Mouse (Mus musculus) T-helper 2 cell (primary cell): Measurements from ENCODE around the gene Olfr881.

Experiments used
- in situ Hi-C: fragments of 300-600 bp; cut with MboI, MseI; formaldehyde crosslinking; loops from one replicate; pipeline ENCODE4 v1.15.1; 2025; ENCODE audit warnings: high pct_unique_total_duplicates

Olfr881 gene

DNA sequence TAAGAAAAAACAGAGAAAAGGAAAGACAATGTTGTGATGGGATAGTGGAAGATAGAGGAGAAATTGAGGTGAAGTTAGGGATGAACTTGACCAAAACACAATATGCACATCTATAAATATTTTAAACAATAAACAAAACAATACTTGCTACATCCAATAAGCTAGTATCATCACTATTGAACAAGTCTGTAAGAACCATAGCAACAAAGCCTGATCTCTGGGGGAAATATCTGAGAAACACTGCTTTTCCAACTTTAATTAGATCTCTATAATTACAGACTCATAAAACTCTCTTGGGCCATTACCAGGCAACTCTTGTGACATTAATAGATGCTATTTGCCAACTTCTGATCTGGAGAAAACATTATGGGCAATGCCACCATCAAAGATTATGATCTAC lies at the start of gene Olfr881:
Olfr881 (plus strand) TSS at position 301 of the 400 bp plus-strand sequence.
- in situ Hi-C loops, result loop anchor here (10.0 kb wide), 1 partner anchor 1393 kb away; the partner anchor contains the start of gene Olfr951

DNA sequence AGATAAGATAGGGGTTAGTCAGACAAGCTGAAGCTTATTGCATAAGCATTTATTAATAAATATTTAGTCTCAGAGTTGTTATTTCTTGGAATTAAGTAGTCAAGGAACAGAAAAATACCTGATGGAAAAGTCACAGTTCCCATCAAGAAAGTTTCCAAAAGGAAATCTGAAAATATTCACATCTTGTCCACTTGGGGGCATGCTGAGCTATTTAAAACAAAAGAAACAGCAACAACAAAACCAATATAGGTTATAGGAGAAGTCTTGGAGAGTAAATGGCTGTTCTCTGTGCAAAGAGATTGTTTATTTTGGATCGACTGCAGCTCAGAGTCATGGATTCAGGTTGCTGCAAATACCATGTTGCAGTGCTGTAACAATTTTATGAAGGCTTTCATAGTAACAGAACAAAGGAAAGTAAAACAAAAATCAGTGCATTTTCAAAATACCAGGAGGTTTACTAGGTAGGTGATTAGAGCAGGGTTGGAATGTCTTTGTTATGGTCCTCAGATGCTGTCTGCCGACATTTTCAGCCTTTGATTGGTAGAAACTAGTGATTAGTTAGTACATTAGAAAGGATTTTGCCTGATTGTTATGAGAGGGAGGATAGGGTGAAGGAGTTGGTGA lies 7.1 kb downstream of the Olfr881 start:
- in situ Hi-C loops, result loop anchor here (10.0 kb wide), 1 partner anchor 1386 kb away; the partner anchor contains the start of gene Olfr951

DNA sequence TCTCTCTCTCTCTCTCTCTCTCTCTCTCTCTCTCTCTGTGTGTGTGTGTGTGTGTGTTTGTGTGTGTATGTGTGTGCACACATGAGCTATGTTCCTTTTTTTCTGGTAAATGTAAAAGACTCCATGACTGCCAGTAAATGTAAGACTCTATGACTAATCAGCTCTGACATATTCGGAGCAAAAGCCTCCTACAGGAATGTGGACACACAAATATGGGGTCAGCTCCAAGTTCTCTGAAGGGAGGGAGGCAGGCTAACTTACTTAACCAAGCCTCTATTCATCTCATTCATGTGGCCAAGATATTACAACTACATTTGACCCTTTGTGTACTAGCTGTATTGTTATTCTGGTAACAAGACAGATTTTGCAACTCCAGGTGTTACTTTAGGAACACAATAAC lies 8.4 kb downstream of the Olfr881 start:
- in situ Hi-C loops, result no loop called here

DNA sequence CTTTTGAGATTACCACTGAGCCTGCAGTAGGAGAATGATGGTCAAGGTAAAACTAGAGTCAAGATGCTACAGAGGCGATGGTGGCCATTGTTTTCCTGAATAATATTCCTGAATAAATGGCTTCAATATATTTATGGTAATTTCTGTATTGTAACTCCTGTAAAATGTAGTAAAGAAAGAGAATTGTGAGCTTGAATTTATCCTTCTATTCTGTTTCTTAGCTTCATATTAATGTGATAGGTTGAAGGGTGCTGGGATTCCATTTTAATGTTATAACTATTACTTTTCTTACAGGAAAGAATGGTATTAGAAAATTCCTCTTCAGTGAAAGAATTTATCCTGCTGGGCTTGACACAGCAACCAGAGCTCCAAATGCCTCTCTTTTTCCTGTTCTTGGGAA lies 33.9 kb downstream of the Olfr881 start, which contains the start of gene Olfr883:
Olfr883 (plus strand) TSS at position 301 of the 400 bp plus-strand sequence.
- in situ Hi-C loops, result loop anchor here (10.0 kb wide), 1 partner anchor 1769 kb away; the partner anchor contains the start of gene Olfr969
